Mouse (Mus musculus): ENCODE measurements at regions not wholly inside any gene's neighbourhood (a gene's known extent, or its start where the extent isn't known, plus 50 kb on each side); places are given as distances from the start of the nearest gene placed in this dataset.

DNA sequence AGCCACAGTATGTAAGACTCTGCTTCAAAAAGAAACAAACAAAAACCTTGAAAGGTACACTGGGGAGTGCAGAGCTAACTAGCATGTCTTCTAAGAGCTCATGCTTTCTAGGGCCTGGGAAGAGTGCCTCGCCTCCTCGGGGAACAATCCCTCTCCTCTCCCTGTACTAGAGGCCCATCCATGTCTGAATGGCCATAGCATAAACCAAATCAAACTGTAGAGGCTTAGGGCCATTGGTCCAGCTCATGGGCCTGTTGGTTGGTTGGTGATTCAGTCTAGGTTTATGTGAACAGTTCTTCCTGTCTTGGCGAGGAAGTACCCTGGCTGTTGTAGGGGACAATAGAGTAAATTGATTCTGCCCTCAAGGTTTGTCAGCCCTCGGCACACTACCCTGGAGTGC, 151.0 kb downstream of the Wdr11 start:
- Histone ChIP-seq H3K27ac (ENCODE audit: insufficient read depth, low read depth, low read length) (no peak overlapping the region), H3K4me1 (ENCODE audit: control insufficient read depth, insufficient read depth, low read length) (peaks cover 4% of the 10 kb centered on the region), H3K4me3 (ENCODE audit: insufficient read depth, low read depth, low read length) (no peak overlapping the region)
- 94% methylated on average over 4 of the region's 4 CpGs for WGBS
- TF ChIP-seq CTCF (IDR thresholded peaks at IDR 0.05; ENCODE audit: insufficient read depth, low read depth, low read length): no peak

DNA sequence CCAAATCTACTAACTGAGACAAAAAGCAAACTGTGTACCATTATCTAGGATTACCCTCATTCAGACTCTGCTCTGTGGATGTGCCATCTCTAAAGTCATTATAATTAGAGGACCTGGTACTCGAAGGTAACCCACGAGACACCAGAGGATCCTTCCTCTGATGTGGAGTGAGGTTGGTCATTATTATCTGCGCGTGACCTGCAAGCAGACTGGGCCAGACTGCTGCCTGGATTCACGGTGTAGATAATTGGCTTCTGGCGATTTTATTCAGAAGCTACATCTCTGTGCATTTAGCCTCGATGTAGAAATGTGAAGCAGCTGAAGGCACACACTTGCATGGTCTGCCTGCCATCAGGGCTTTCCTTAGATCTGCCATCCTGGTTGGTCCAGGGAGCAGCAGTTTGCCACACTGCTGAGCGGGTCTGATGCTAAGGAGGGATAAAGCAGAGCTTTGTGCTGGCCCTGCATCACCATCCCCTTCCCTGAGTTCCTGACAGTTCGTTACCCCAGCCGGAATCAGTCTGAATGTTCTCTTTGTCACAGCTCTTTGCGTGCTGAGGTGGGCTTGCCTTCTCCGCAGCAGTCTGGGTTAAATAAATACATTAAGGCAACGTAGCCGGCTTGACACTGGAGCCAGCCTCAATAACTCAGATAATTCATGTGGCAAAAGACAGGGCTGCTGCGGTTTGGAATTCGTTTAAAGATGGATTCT, 152.4 kb downstream of the Wdr11 start:
- no peak overlapping the region for H3K4me3 ChIP-seq (ENCODE audit: insufficient read depth, low read depth, low read length)
- H3K27ac ChIP-seq (ENCODE audit: insufficient read depth, low read depth, low read length): no peak overlapping the region
- H3K4me1 ChIP-seq (ENCODE audit: control insufficient read depth, insufficient read depth, low read length): peaks cover 4% of the 10 kb centered on the region
- WGBS: 56% methylated on average over 16 of the region's 16 CpGs
- TF ChIP-seq CTCF (IDR thresholded peaks at IDR 0.05; ENCODE audit: insufficient read depth, low read depth, low read length) (no peak), POLR2A (IDR thresholded peaks at IDR 0.05; ENCODE audit: insufficient read depth, low read depth, low read length) (no peak)

DNA sequence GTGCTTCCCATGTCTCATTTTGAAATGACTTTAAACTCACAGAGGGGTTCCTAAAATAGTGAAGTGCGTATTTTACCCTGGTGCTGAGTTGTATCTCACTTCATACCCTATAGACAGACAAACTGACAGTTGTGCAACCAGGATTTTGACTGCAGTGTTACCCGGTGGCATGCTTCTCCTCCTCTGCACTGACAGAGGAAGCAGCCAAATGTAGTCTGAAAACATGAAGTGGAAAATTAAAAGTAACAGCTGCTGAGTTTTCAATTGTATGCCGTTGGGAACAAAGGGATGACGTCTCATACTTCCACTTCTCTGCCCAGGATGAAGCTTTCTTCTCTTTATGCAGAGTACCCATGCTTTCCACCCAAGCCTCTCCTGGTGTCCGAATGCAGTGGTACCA, 155.0 kb downstream of the Wdr11 start:
- TF ChIP-seq CTCF (IDR thresholded peaks at IDR 0.05; ENCODE audit: insufficient read depth, low read depth, low read length) (no peak), POLR2A (IDR thresholded peaks at IDR 0.05; ENCODE audit: insufficient read depth, low read depth, low read length) (no peak)
- Histone ChIP-seq H3K4me1 (ENCODE audit: control insufficient read depth, insufficient read depth, low read length) (peaks cover 4% of the 10 kb centered on the region), H3K4me3 (ENCODE audit: insufficient read depth, low read depth, low read length) (no peak overlapping the region), H3K27ac (ENCODE audit: insufficient read depth, low read depth, low read length) (no peak overlapping the region)
- WGBS: 55% methylated on average over 5 of the region's 5 CpGs

DNA sequence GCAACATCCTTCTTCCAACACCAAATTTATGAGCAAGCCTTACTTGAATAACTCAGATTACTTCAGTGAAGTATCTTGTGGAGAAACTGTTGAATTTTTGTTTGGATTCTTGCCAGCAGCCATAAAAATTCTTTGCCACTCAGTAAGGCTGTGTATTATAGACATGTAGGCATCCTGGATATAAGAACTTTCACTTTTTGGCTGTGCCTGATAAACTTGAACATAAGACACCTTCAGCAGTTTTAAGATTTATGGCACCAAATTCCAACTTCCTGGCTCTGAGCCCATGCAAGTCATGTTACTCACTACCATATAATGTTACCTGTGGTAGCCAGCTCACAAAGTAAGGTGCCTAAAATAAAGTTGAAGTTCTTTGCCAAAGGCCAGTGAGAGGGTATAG, 159.3 kb downstream of the Wdr11 start:
- Histone ChIP-seq H3K4me3 (ENCODE audit: insufficient read depth, low read depth, low read length) (no peak overlapping the region), H3K4me1 (ENCODE audit: control insufficient read depth, insufficient read depth, low read length) (no peaks in the 10 kb centered on the region), H3K27ac (ENCODE audit: insufficient read depth, low read depth, low read length) (no peak overlapping the region)
- no peak for TF ChIP-seq POLR2A (IDR thresholded peaks at IDR 0.05; ENCODE audit: insufficient read depth, low read depth, low read length)
- TF ChIP-seq CTCF (IDR thresholded peaks at IDR 0.05; ENCODE audit: insufficient read depth, low read depth, low read length): no peak

DNA sequence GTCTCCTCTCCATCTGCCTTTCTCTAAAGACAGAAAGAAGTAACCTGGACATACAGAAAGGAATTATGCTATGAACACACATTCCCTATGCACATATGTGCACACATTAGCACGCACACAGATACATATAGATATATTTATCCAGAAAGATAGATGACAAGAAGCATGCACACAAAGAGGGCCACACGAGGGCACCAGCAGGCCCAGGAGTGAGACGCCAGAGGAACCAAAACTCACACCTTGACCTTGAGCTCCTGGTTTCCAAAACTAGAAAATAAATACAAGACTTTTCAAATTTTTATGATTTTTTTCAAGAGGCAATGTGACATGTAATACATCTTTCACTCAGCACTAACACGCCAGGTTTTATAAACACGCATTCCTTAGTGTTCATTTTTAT, 163.1 kb downstream of the Wdr11 start:
- TF ChIP-seq POLR2A (IDR thresholded peaks at IDR 0.05; ENCODE audit: insufficient read depth, low read depth, low read length) (no peak), CTCF (IDR thresholded peaks at IDR 0.05; ENCODE audit: insufficient read depth, low read depth, low read length) (no peak)
- Histone ChIP-seq H3K4me1 (ENCODE audit: control insufficient read depth, insufficient read depth, low read length) (no peaks in the 10 kb centered on the region), H3K27ac (ENCODE audit: insufficient read depth, low read depth, low read length) (no peak overlapping the region), H3K4me3 (ENCODE audit: insufficient read depth, low read depth, low read length) (no peak overlapping the region)
- WGBS: 82% methylated on average over 5 of the region's 5 CpGs

DNA sequence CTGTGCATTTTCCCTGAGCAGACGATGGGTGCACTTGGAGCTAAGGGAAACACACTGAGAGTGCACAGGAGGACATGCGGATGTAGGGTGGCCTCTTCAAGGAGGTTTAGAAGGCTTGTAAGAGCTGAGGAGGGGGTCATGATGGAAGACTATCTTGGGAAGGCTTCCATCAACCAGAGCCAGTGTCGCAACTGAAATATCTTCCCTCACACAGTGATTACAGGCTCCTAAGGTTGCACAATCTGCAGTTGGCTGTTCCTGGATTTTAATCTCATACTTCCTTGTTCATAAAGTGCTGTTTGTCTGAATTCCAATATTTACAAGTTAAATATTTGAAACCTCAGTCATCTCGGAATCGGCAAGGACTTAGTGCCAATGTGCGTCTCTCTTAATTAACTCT, 164.5 kb downstream of the Wdr11 start:
- TF ChIP-seq POLR2A (IDR thresholded peaks at IDR 0.05; ENCODE audit: insufficient read depth, low read depth, low read length): no peak
- no peak for TF ChIP-seq CTCF (IDR thresholded peaks at IDR 0.05; ENCODE audit: insufficient read depth, low read depth, low read length)
- H3K27ac ChIP-seq (ENCODE audit: insufficient read depth, low read depth, low read length): no peak overlapping the region
- H3K4me1 ChIP-seq (ENCODE audit: control insufficient read depth, insufficient read depth, low read length): no peaks in the 10 kb centered on the region; the same call in 1 of the 2 replicates
- 88% methylated on average over 6 of the region's 6 CpGs for WGBS
- no peak overlapping the region for H3K4me3 ChIP-seq (ENCODE audit: insufficient read depth, low read depth, low read length)

DNA sequence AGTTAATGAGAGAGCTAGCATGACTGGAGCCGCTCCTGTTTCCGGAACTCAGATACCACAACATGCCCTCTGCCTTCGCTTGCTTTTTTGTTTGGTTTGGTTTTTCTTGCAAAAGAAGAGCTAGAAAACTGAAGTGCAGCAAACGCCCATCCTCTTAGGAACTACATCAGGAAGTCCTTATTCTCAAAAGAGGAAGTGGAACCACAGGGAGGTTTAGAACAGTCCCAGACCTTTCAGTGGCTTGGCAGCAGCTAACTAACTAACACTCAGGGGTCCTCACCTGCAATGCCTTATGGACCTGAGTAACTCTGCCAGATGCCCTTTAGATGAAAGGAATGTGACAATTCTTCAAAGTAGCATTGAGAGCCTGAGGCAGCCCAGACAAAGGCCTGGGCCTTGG, 168.2 kb downstream of the Wdr11 start:
- no peak for TF ChIP-seq POLR2A (IDR thresholded peaks at IDR 0.05; ENCODE audit: insufficient read depth, low read depth, low read length)
- no peak for TF ChIP-seq CTCF (IDR thresholded peaks at IDR 0.05; ENCODE audit: insufficient read depth, low read depth, low read length)
- Histone ChIP-seq H3K4me1 (ENCODE audit: control insufficient read depth, insufficient read depth, low read length) (no peaks in the 10 kb centered on the region; the same call in 1 of the 2 replicates), H3K27ac (ENCODE audit: insufficient read depth, low read depth, low read length) (no peak overlapping the region), H3K4me3 (ENCODE audit: insufficient read depth, low read depth, low read length) (no peak overlapping the region)
- 89% methylated on average over 4 of the region's 4 CpGs for WGBS

DNA sequence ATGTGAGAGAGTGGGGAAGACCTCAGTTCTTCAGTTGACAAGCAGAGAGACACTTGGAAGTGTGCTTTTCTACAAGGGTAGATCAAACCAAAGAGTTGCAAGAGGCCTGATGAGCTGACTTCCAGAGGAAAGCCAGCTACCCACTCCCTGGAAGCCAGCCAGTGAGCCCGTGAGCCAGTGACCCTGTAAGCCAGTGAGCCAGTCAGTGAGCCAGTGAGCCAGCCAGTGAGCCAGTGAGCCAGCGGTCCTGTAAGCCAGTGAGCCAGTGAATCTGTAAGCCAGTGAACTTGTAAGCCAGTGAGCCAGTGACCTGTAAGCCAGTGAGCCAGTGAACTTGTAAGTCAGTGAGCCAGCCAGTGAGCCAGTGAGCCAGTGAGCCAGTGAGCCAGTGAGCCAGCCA, 168.7 kb downstream of the Wdr11 start:
- H3K4me3 ChIP-seq (ENCODE audit: insufficient read depth, low read depth, low read length): no peak overlapping the region
- H3K4me1 ChIP-seq (ENCODE audit: control insufficient read depth, insufficient read depth, low read length): no peaks in the 10 kb centered on the region; the same call in 1 of the 2 replicates
- TF ChIP-seq POLR2A (IDR thresholded peaks at IDR 0.05; ENCODE audit: insufficient read depth, low read depth, low read length) (no peak), CTCF (IDR thresholded peaks at IDR 0.05; ENCODE audit: insufficient read depth, low read depth, low read length) (no peak)
- no peak overlapping the region for H3K27ac ChIP-seq (ENCODE audit: insufficient read depth, low read depth, low read length)
- WGBS: 91% methylated on average over 2 of the region's 2 CpGs

DNA sequence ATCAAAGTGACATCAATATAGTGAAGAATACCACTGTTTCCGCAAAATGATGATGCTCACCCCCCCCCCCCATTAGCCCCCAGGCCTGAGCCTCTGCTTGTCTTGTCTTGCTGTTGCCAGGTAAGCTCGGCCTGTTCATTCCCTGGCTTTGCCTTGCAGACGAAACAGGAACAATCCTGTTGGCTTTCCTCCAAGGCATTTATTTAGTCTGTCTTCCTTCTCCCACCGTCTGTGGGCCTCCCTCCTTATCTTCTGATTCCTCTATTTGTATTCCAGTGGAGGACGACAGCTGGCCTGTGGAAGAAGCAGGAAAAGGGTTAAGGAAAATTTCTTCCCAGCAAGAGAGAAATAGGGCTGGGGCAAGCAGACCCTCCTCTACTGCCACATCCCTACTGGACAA, 172.1 kb downstream of the Wdr11 start:
- Histone ChIP-seq H3K4me1 (ENCODE audit: control insufficient read depth, insufficient read depth, low read length) (no peaks in the 10 kb centered on the region; the same call in 1 of the 2 replicates), H3K4me3 (ENCODE audit: insufficient read depth, low read depth, low read length) (no peak overlapping the region), H3K27ac (ENCODE audit: insufficient read depth, low read depth, low read length) (no peak overlapping the region)
- 64% methylated on average over 5 of the region's 5 CpGs for whole genome bisulfite sequencing
- TF ChIP-seq CTCF (IDR thresholded peaks at IDR 0.05; ENCODE audit: insufficient read depth, low read depth, low read length) (no peak), POLR2A (IDR thresholded peaks at IDR 0.05; ENCODE audit: insufficient read depth, low read depth, low read length) (no peak)

Data from olfactory bulb, adult 2 months (tissue).